Mouse (Mus musculus) lung, embryonic 16.5 days (tissue): ENCODE results near the gene Slc25a26. TPM values are rescaled to one million over a fixed set of nuclear protein-coding genes. Genes with fewer than 3 reads are reported as not detected.

ENCODE experiments used
- ATAC-seq: fragments of 200-750 bp; cut with Nextera tagmentation; 2 replicates; pipeline ENCODE4 v1.8.0; 2017; ENCODE audit warnings: low read depth, mild to moderate bottlenecking, moderate library complexity
- H3K27ac ChIP-seq: fragments of 300-500 bp; sonication (generic); 2 replicates; pipeline ENCODE4 v1.5.1; 2014; ENCODE audit warnings: mild to moderate bottlenecking, control low read depth, low read length
- H3K27me3 ChIP-seq: fragments of 300-500 bp; sonication (generic); 2 replicates; pipeline ENCODE4 v1.6.1; 2014; ENCODE audit warnings: low read depth, low read length, mixed read lengths; ENCODE audit not compliant: control insufficient read depth, insufficient read depth
- H3K36me3 ChIP-seq: fragments of 300-500 bp; sonication (generic); 2 replicates; pipeline ENCODE4 v1.6.1; 2014; ENCODE audit warnings: low read length; ENCODE audit not compliant: control insufficient read depth, insufficient read depth
- H3K4me1 ChIP-seq: fragments of 300-500 bp; sonication (generic); replicated peaks from 2 replicates; pipeline ENCODE4 v1.6.1; 2014; ENCODE audit warnings: low read length, mixed read lengths; ENCODE audit not compliant: control insufficient read depth, insufficient read depth
- H3K4me2 ChIP-seq: fragments of 300-500 bp; sonication (generic); 2 replicates; pipeline ENCODE4 v1.6.1; 2014; ENCODE audit warnings: low read depth, low read length, control low read depth
- H3K4me3 ChIP-seq: fragments of 300-500 bp; sonication (generic); 2 replicates; pipeline ENCODE4 v1.5.1; 2014; ENCODE audit warnings: mild to moderate bottlenecking, low read length, control low read depth
- H3K9ac ChIP-seq: fragments of 300-500 bp; sonication (generic); 2 replicates; pipeline ENCODE4 v1.6.1; 2014; ENCODE audit warnings: low read length, control low read depth
- H3K9me3 ChIP-seq: fragments of 300-500 bp; sonication (generic); 2 replicates; pipeline ENCODE4 v1.6.1; 2016; ENCODE audit warnings: low read length; ENCODE audit not compliant: control insufficient read depth
- WGBS: fragments of 180-500 bp; shearing (Covaris S2); extraction: QIAGEN DNeasy Blood & Tissue Kit; methylation state at CpG from one replicate; pipeline ENCODE4 v1.1.7; 2014; 5-methylcytosine and 5-hydroxymethylcytosine counted together
- polyA plus RNA-seq: library from polyadenylated mRNA; unstranded; fragments of >200 nt; fragmentation: Nextera tagmentation; extraction: Ambion mirVana; gene quantifications from 2 replicates; pipeline ENCODE4 v1.2.1, GENCODE M21; 2015

Gene Slc25a26
- polyA plus RNA-seq, 1 experiment from 2014 or later, result 8.3 TPM

- 31% methylated on average over 2 of the region's 2 CpGs for WGBS
- no peaks in the 10 kb centered on the region for H3K4me1 ChIP-seq
These were observed 24.2 kb downstream of the Slc25a26 start for GRCm38 (mm10) chr6:94524335-94524734.

GRCm38 (mm10) chr6:94530756-94531155 is 30.6 kb downstream of the Slc25a26 start:
- H3K4me2 ChIP-seq, result no peak overlapping the region
- H3K4me3 ChIP-seq, result no peak overlapping the region
- H3K4me1 ChIP-seq, result peaks cover 4% of the 10 kb centered on the region; the same call in 1 of the 2 replicates
- no peaks in the 10 kb centered on the region for H3K27me3 ChIP-seq
- H3K36me3 ChIP-seq, result no peaks in the 10 kb centered on the region
- no peak overlapping the region for H3K9ac ChIP-seq
- no peak overlapping the region for H3K27ac ChIP-seq
- no peak for ATAC-seq
- WGBS, result 58% methylated on average over 7 of the region's 7 CpGs
- no peaks in the 10 kb centered on the region for H3K9me3 ChIP-seq

More at GRCm38 (mm10) chr6:94524335-94524734, 24.2 kb downstream of the Slc25a26 start:
- Histone ChIP-seq H3K9me3 (no peaks in the 10 kb centered on the region), H3K27me3 (no peaks in the 10 kb centered on the region), H3K9ac (no peak overlapping the region), H3K36me3 (no peaks in the 10 kb centered on the region), H3K4me3 (no peak overlapping the region), H3K27ac (no peak overlapping the region), H3K4me2 (no peak overlapping the region)
- ATAC-seq, result no peak

- Histone ChIP-seq H3K4me1 (peaks cover 4% of the 10 kb centered on the region; the same call in 1 of the 2 replicates), H3K27ac (no peak overlapping the region), H3K36me3 (no peaks in the 10 kb centered on the region), H3K9ac (no peak overlapping the region), H3K4me3 (no peak overlapping the region), H3K4me2 (no peak overlapping the region), H3K27me3 (no peaks in the 10 kb centered on the region), H3K9me3 (no peaks in the 10 kb centered on the region)
- WGBS, result 72% methylated on average over 4 of the region's 4 CpGs
- no peak for ATAC-seq
These were observed 32.0 kb downstream of the Slc25a26 start for GRCm38 (mm10) chr6:94532086-94532485.

- Histone ChIP-seq H3K9me3 (no peaks in the 10 kb centered on the region), H3K9ac (no peak overlapping the region), H3K4me3 (no peak overlapping the region), H3K4me2 (no peak overlapping the region), H3K36me3 (no peaks in the 10 kb centered on the region), H3K27me3 (no peaks in the 10 kb centered on the region), H3K4me1 (no peaks in the 10 kb centered on the region), H3K27ac (no peak overlapping the region)
- 70% methylated on average over 8 of the region's 8 CpGs for WGBS
- ATAC-seq, result no peak
These were observed 36.3 kb downstream of the Slc25a26 start for GRCm38 (mm10) chr6:94536478-94536877.

- Histone ChIP-seq H3K27me3 (no peaks in the 10 kb centered on the region), H3K4me2 (no peak overlapping the region), H3K4me3 (no peak overlapping the region), H3K4me1 (no peaks in the 10 kb centered on the region), H3K36me3 (no peaks in the 10 kb centered on the region), H3K27ac (no peak overlapping the region), H3K9ac (no peak overlapping the region), H3K9me3 (no peaks in the 10 kb centered on the region)
- 68% methylated on average over 1 of the region's 1 CpGs for WGBS
- no peak for ATAC-seq
These were observed 37.5 kb downstream of the Slc25a26 start for GRCm38 (mm10) chr6:94537652-94538051.

GRCm38 (mm10) chr6:94540090-94540489 is 40.0 kb downstream of the Slc25a26 start:
- H3K4me1 ChIP-seq, result no peaks in the 10 kb centered on the region
- no peak overlapping the region for H3K4me3 ChIP-seq
- H3K36me3 ChIP-seq, result no peaks in the 10 kb centered on the region
- ATAC-seq, result no peak
- H3K27ac ChIP-seq, result no peak overlapping the region
- H3K27me3 ChIP-seq, result no peaks in the 10 kb centered on the region
- no peak overlapping the region for H3K4me2 ChIP-seq
- no peak overlapping the region for H3K9ac ChIP-seq
- no peaks in the 10 kb centered on the region for H3K9me3 ChIP-seq
- WGBS, result 82% methylated on average over 3 of the region's 3 CpGs

- H3K36me3 ChIP-seq, result no peaks in the 10 kb centered on the region
- H3K9ac ChIP-seq, result no peak overlapping the region
- H3K9me3 ChIP-seq, result no peaks in the 10 kb centered on the region
- H3K4me2 ChIP-seq, result no peak overlapping the region
- 72% methylated on average over 4 of the region's 4 CpGs for WGBS
- no peak overlapping the region for H3K4me3 ChIP-seq
- no peak for ATAC-seq
- H3K27me3 ChIP-seq, result no peaks in the 10 kb centered on the region
- no peak overlapping the region for H3K27ac ChIP-seq
- no peaks in the 10 kb centered on the region for H3K4me1 ChIP-seq
These were observed 40.5 kb downstream of the Slc25a26 start for GRCm38 (mm10) chr6:94540615-94541014.

GRCm38 (mm10) chr6:94541133-94541532 is 41.0 kb downstream of the Slc25a26 start:
- Histone ChIP-seq H3K4me1 (no peaks in the 10 kb centered on the region), H3K27ac (no peak overlapping the region), H3K36me3 (no peaks in the 10 kb centered on the region), H3K27me3 (no peaks in the 10 kb centered on the region), H3K9ac (no peak overlapping the region), H3K4me2 (no peak overlapping the region), H3K9me3 (no peaks in the 10 kb centered on the region), H3K4me3 (no peak overlapping the region)
- 26% methylated on average over 6 of the region's 6 CpGs for WGBS
- ATAC-seq, result no peak

GRCm38 (mm10) chr6:94541854-94542253 is 41.7 kb downstream of the Slc25a26 start:
- H3K9ac ChIP-seq, result no peak overlapping the region
- H3K27ac ChIP-seq, result no peak overlapping the region
- H3K9me3 ChIP-seq, result no peaks in the 10 kb centered on the region
- no peaks in the 10 kb centered on the region for H3K36me3 ChIP-seq
- ATAC-seq, result no peak
- no peak overlapping the region for H3K4me2 ChIP-seq
- H3K4me3 ChIP-seq, result no peak overlapping the region
- H3K27me3 ChIP-seq, result no peaks in the 10 kb centered on the region
- H3K4me1 ChIP-seq, result no peaks in the 10 kb centered on the region
- 47% methylated on average over 7 of the region's 7 CpGs for WGBS
